Mouse (Mus musculus): ENCODE results near the gene Gm10428.
A peak's percentile ranks its signal among the peaks of the same experiment; 100 is the strongest.
"Not testable (repeated sequence)": the region's sequence is repeated elsewhere in the genome, so short reads cannot be mapped to it uniquely, and the experiment has no call there.

The Gm10428 gene

DNA sequence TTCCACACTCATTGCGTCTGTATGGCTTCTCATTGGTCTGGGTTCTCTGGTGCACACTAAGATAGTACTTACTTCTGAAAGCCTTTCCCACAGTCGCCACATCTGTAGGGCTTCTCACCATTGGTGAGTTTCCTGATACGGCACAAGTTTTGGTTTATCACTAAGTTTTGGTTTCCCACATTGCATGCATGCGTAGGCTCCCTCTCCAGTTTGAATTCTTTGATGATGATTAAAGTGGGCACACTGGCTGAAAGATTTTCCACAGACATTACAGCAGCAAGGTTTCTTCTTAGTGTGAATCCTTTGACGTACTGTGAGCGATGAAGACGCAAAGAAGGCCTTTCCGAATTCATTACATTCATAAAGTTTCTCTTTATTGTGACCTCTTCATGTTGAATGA lies at the start of gene Gm10428:
Gene Gm10428 (plus strand): TSS at position 321 of the 400 bp plus-strand sequence.
- no peak for DNase-seq (ENCODE audit: extremely low read depth, low read depth, low spot score)

DNA sequence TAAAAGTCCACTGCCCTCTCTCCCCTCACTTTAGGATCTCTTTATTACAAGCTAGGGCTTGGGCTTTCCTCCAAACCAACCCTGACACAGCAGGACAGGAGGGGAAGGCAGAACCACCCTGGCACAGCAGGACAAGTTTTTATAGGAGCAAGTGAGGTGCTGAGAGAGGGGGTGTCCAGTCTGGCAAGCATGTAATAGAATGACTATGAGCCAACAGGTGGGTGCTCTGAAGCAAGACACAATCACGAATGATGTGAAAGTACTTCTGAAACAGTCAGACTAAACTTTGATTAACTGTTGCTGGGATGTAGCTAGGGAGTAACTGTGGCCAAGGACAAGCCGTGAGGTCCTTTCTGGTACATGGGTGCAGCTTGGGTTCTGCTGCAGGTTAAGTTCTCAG lies 46.8 kb upstream of the Gm10428 start:
- DNase-seq (ENCODE audit: extremely low read depth, low read depth, low spot score) = no peak

DNA sequence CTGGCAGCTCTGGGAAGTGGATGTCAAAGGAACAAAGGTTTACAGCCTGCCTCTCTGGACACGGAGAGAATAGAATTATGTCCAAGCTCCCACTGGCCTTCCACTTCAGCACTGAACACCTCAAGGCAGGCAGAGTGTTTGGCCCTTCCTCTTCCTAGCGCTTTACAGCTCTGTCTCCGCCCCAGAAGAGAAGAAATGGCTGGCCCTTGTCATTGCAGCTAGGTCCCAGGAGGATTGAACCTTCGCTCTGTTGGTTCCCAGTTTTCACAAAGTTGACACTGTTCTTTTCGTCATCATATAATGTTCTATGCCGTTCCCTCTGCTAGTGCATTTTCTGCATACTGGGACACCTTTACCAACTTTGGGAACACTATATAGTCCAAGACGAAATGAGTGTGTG lies 44.6 kb upstream of the Gm10428 start:
- no peak for DNase-seq (ENCODE audit: extremely low read depth, low read depth, low spot score)

DNA sequence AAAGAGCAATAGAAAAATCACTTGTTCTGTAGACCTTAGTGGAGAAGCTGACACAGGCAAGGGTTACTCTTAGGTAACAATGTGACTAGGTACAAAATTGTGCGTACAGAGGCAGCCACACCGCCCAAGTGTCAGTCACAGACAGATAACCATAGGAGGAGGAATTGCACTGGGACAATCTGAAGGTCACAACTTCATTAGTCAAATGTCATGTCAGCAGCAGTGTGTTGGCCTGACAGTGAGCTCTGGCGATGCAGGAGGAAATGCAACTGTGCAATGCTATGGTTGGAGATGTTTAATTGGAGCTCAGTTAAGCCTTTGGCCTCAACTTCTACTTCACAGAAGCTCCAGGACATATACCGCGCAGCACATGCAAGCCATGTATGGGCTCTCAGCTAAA lies 42.2 kb upstream of the Gm10428 start:
- DNase-seq (ENCODE audit: extremely low read depth, low read depth, low spot score) = no peak

DNA sequence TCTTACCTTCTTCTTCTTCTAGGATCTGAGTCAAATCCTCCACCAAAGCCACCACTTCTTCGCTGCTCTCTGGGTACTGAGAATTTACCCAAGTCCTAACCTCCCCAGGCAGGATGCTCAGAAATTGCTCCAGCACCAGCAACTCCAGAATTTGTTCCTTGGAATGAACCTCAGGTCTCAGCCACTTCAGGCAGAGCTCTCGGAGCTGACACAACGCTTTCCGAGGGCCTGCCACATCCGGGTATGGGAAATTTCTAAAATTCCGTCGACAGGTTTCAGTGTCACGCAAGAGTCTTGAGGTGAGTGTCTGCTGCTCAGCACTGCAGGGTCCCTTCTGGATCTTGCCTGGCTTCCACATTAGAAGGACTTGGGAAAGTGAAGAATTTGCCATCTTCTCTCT lies 24.6 kb upstream of the Gm10428 start:
- no peak for DNase-seq (ENCODE audit: extremely low read depth, low read depth, low spot score)

DNA sequence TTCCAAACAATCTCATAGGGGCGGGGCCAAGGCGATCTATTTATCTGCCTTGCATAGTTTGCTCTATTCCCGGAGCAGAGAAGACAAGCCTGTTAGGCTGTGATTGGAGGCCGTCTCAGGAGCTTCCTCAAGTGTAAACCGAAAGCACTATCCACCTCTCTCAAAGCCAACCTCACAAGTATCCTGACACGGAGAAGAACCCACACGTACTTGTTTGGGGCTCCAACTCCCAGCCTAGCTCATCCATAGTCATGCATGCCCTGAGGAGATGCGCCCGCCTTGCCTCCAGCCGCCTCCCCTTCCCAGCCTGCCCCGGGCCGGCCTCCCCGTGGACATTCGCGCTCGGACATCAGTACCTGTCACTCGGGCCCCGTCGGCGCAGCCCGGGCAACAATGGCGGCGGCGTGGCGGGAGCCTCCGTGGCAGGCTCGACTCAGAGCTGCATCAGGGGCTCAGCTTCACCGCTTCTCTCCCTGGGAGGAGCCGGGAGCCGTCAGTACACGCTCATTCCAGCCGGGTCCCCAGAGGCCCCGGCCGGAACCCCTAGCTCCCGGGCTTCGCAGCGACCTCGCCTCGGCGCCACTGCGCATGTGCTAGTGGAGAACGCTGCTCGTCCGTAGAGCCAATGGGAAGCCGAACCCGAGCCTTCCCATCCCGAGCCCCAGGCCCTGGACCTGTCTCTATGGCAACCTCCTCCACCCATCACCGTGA lies 21.4 kb upstream of the Gm10428 start, which contains the start of gene Zfp287:
Gene Zfp287 (minus strand): TSS at position 595 of the 711 bp plus-strand sequence.
- DNase-seq (ENCODE audit: extremely low read depth, low read depth, low spot score) = no peak

DNA sequence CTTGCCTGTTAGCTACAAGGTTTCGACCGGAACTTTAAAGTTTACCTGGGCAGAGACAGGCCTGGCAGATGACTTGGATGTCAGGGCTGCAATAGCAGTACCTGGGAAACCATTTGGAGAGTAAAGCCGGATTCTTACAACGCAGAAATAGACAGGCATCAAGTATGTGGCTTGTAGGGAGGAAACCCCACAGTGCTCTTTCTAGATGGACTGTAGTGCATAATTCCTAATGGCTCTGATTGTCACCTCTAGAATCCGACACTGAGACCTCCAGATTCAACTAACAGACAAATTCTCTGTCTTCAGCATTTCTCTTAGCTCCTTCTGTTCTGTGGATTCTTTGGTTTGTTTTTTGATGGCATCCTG lies 20.9 kb upstream of the Gm10428 start:
- DNase-seq (ENCODE audit: extremely low read depth, low read depth, low spot score) = no peak

DNA sequence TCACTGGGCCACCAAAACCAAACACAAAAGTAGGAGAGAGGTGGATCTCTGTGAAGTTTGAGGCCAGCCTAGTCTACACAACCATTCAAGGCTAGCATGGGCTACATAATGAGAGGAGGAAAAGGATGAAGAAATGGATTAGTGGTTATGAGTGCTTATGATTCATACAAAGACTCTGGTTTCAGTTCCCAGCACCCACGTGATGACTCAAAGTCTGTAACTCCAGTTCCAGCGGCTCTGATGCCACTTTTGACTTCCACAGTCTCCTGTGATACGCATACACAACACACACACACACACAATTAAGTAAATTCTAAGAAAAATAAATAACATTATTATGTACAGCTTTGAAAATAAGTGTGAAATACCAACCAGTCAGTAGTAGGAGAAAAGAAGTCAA lies 20.2 kb upstream of the Gm10428 start:
- DNase-seq (ENCODE audit: extremely low read depth, low read depth, low spot score) = no peak

DNA sequence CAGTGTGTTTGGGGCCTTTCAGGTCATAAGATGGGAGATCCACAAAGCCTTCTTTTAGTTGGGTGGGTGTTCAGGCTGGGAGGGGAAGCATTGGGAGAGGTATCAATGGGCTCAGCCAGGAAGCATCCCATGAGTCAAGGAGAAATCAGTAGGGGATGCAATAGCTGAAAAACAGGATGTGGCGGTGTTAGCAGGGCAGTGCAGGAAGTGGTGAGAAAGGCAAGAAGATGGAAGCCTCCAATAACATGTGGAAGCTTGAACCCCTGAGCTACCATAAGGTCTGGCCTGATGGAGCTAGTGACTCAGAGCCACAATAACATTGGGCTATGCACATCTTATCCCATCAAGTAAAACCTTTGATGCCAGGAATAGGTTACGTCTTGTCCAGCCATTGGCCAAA lies 11.7 kb upstream of the Gm10428 start:
- no peak for DNase-seq (ENCODE audit: extremely low read depth, low read depth, low spot score)

DNA sequence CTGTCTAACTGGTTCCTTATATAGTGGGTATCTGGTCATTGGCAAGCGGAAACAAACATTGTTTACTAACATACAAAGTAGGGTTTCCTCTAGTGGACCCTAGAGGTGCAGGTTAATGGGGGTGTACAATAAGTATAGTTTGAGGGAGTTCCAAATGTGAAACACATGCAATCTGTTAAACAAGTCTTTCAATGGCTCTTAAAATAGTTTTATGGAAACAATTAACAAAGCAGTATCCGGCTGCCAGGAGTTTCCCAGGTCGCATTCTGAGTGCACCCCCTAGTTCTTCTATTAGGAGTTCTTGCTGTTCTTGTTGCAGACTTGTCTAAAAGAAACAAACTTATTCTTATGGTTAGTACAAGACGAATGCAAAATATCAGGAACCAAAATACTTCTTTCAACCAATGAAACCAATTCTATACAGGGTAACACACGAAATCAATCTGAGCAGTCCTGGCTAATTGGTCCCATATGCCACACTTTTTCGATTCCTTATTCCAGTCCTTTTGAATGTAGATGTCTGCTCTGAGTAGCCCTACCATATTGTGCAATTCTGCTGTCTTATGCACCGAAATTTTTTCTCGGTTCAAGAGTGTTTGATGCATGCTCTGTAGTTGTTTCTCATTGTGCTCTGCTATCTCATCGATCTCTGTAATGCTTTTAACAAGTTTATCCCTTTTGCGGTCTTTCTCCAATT lies 10.5 kb upstream of the Gm10428 start:
- no peak for DNase-seq (ENCODE audit: extremely low read depth, low read depth, low spot score)

DNA sequence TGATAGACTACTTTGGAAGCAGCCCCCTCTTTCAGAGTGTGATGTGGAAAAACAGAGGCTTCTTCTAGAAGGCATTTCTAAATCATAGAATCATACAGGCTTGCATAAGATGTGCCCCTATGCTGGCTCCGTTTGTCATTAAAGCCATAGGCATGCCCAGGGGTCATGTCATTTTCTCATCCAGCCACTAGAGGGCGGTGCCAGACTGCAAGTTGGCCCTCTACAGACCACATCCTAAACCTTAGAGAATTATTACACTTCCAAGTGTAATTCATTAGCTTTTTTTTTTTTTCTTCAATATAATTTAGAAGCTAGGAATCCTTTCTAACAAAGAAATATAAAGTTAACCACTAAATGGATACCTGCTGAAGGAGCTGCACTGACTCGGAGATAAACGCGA lies 8.8 kb upstream of the Gm10428 start:
- DNase-seq (ENCODE audit: extremely low read depth, low read depth, low spot score) = no peak

DNA sequence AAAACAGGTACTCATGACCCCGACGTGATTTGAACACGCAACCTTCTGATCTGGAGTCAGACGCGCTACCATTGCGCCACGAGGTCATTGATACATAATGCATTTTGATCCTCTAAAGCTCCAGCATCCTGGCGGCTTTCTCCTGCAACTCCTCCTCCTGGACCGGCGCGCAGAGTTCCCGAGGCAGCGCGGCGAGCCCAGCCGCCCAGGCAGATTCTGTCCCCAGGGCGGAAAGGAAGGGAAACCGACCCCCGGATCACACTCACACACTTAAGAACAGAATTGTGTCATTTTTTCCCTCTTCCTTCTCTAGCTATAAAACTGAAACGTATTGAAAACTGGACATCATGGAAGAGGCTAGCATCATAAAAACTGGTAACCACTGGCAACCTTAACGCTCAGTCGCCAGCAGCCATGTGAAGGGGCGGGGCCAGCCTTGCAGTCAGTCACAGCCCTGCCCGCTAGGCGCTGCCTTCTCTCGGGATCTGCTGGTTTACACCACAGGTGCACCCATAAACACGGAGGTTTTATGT lies 6.8 kb upstream of the Gm10428 start:
- no peak for DNase-seq (ENCODE audit: extremely low read depth, low read depth, low spot score)

DNA sequence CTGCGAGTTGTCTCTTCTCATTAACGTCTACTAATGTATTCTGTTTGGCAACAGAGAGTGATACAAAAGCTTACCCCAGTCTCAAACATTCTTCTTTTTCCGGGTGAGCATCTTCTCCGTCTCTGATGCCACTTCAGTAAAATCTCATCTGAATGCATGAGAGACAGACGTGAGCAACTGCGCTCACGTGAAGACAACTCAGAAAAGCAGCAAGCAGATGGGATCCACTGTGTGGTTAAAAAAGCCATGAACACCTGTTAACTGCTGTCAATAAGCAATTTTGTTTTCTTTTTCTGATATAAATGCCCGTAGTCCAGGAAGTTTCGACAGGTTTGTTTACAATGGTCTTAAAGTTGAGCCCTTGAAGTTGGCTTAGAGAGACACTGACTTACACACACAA lies 5.7 kb upstream of the Gm10428 start:
- DNase-seq (ENCODE audit: extremely low read depth, low read depth, low spot score) = no peak

DNA sequence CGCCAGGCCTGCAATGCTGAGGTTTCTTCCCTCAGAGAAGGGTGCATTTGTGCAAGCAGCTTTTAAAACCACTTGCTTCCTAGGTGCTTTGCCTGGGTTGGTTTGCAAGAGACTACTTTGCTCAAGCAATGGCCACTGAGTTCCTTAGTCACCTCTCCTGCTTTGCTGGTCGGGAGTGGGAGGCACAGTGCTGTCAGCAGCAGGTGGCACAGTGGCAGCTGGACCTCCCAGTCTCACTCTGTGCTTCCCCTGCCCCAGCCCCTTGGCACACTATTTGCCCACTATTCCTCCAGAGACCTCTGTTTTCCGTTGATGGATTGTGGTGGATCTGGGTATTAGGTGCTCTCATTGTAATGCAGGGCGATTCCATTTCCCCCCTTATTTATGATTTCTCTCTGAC lies 4.8 kb upstream of the Gm10428 start:
- DNase-seq (ENCODE audit: extremely low read depth, low read depth, low spot score) = no peak

DNA sequence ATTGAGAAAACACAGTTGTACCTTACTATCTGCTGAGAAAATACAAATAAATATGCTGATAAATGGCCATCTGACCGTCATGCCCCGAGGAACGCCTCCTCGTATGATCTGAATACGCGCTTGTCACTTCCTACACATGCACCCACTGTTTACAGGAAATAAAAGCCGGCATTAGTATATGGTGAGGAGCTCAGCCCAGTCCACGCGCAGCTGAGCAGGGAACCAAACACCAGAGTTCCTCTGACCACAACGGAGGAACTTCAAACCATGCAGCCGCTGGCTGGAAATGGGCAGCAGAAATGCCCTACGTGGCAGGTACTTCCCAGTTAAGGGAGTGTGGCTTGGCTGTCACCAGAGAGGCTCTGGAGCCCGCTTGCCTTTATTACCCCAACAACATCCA lies 3.5 kb upstream of the Gm10428 start:
- not testable (repeated sequence) for DNase-seq (ENCODE audit: extremely low read depth, low read depth, low spot score)

DNA sequence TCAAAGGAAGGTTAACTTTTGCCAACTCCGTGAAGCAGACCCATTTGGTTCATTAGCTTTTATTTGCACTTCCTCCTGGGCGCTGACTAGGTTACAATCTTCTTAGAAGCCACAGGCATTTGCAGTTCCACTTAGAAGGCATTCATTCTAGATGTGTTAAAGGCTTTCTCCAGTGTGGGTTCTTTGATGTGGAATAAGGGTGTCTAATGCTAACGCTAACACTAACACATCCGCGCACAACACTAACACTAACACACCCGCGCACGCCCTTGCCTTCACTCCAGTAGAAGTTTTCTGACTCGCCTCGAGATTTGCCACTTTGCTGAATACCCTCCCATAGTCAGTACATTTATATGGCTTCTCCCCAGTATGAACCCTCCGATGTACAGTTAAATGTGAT lies 709 bp upstream of the Gm10428 start:
- DNase-seq (ENCODE audit: extremely low read depth, low read depth, low spot score) = no peak

DNA sequence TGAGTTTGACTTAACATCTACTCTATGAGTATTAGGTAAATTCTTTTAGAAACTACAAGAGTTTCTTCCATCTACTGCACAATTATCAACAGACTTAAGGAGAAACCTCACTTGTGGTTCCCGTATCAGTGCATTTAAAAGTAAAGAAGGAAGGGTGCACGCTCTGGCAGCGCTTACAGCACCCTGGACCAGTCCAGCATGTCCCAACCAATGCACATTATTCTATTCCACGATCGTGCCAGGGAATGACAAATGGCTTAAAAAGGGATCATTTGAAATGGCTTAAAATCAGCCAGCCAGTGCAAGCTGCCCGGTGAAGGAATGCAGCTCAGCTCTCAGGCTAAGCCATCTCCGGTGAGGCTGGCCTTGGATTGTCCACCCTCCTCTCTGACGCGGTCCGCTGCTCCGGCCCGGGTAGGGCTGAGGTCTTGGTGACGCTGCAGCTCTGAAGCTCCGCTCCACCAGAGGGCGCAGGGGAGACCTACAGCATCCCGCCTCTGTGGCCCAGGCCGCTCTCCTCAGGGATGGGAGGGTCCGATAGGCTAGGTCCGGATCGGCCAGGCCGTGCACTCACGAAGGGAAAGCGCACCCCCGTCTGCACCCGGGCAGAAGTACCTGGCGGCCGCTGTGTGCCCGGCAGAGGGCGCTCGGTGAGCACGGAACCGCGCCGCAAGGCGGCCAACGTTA lies 3.7 kb downstream of the Gm10428 start:
- DNase-seq (ENCODE audit: extremely low read depth, low read depth, low spot score) = peak; percentile 7

DNA sequence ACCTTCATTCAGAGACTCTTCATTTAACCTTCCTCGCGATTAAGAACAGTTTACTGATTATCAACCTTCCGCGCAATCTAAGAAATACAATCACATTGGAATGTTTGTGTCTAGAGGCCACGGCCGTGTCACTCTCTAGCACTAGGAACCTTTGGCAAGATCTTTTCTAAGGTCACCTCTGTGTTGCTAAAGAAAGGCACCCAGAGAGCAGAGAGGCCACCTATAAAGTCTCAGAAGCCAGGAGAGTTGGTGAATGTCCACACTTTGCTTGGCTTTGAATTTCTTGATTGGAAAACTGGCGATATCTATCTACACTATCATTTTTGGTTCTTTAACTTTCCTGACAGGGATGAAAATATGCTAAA lies 4.2 kb downstream of the Gm10428 start:
- DNase-seq (ENCODE audit: extremely low read depth, low read depth, low spot score) = no peak

DNA sequence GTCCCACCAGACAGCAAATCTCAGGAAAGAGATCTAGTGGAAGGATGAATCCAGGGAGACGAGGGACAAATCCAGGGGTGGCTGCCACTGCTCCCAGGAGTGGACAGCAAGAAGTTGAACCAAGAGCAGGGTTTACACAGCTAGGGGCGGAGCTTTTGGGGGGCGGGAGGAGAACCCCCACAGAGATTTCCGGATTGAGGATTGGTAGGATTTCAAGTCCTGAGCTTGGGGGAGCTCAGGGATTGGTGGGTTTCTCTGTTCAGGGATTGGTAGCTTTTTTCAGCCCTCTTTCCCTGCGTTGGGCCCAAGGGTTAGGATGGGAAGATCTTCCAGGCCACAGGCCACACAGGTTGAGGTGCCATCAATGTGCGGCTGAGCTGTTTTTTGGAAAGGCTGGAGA lies 5.0 kb downstream of the Gm10428 start:
- no peak for DNase-seq (ENCODE audit: extremely low read depth, low read depth, low spot score)

DNA sequence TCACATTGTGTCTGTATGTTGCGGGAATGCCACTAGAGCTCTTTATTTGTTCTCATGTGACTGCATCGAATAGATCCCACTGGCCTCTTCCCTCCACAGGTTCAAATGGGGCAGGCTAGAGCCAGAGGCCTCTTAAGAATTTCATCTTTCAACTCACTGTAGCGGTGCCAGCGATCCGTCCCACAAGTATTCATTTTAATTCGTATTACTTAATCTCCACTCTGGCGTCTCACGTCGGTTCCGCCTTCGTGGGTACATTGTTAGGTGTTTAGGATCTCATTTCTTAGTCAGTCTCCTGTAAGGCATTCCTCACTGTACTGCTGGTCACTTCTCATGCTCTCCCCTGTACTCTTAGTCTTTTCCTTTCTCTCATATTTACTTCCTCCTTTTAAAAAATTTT lies 5.6 kb downstream of the Gm10428 start:
- DNase-seq (ENCODE audit: extremely low read depth, low read depth, low spot score) = no peak

DNA sequence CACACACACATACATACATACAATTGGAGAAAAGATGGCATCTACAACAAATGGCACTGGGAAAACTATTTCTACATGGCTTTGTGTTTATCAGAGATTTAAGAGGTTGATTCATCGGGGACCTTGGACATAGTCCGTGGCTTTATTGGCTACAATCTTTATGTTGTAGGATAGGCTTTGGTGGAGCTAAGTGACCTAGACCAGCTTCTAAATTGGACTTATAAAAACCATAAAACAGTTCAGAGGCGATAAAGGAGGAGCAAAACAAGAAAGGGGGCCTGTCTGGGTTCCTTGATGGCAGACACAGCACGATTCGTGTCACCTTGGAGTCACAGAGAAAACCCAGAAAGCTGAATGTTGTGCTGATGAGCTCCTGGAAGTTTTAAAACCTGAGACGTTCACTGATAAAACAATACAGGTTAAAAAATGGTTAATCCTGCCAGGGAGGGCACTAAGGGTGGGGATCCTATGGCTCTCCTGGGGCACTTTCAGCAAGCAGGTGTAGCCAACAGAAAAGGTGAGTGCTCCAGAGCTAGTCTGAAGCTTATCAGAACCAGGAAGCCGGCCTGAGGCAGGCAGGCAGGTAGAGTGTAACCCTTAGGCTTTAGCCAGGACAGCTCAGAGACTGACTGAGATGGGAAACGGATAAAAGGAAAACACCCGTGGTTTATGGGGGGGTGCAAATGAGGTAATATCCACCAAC lies 8.0 kb downstream of the Gm10428 start:
- DNase-seq (ENCODE audit: extremely low read depth, low read depth, low spot score) = no peak

Data from fat pad, adult 2 months (tissue).